Mouse (Mus musculus): ENCODE measurements around the gene Snx11.
A peak's percentile ranks its signal among the peaks of the same experiment; 100 is the strongest.
"Not testable (repeated sequence)": the region's sequence is repeated elsewhere in the genome, so short reads cannot be mapped to it uniquely, and the experiment has no call there.

Snx11 gene

GRCm38 (mm10) chr11:96795491-96795890 lies 18.1 kb upstream of the Snx11 start:
- no peak for DNase-seq

GRCm38 (mm10) chr11:96790681-96791080 lies 13.3 kb upstream of the Snx11 start:
- DNase-seq = no peak

GRCm38 (mm10) chr11:96789990-96790389 lies 12.6 kb upstream of the Snx11 start:
- no peak for DNase-seq

GRCm38 (mm10) chr11:96788871-96789795 lies 11.8 kb upstream of the Snx11 start, which contains the start of gene Cbx1:
Gene Cbx1 (plus strand): TSS chr11:96789127.
- DNase-seq = peak; percentile 90 to 93

GRCm38 (mm10) chr11:96786731-96787450 lies 9.5 kb upstream of the Snx11 start:
- DNase-seq = no peak

GRCm38 (mm10) chr11:96784847-96785246 lies 7.5 kb upstream of the Snx11 start:
- DNase-seq = peak; percentile 66 to 86

GRCm38 (mm10) chr11:96781425-96781824 lies 4.1 kb upstream of the Snx11 start:
- DNase-seq = no peak

GRCm38 (mm10) chr11:96780306-96780705 lies 2.9 kb upstream of the Snx11 start:
- DNase-seq = no peak

- not testable (repeated sequence) for DNase-seq
Observed at GRCm38 (mm10) chr11:96778061-96778627, 785 bp upstream of the Snx11 start.

GRCm38 (mm10) chr11:96776068-96776467 lies 1.3 kb downstream of the Snx11 start:
- no peak for DNase-seq

- no peak for DNase-seq
Observed at GRCm38 (mm10) chr11:96775665-96776064, 1.7 kb downstream of the Snx11 start.

GRCm38 (mm10) chr11:96775063-96775462 lies 2.3 kb downstream of the Snx11 start:
- no peak for DNase-seq

GRCm38 (mm10) chr11:96774536-96774935 lies 2.8 kb downstream of the Snx11 start:
- DNase-seq = no peak

GRCm38 (mm10) chr11:96772413-96772812 lies 4.9 kb downstream of the Snx11 start:
- no peak for DNase-seq

GRCm38 (mm10) chr11:96771274-96771975 lies 5.9 kb downstream of the Snx11 start:
- DNase-seq = no peak

GRCm38 (mm10) chr11:96768240-96768639 lies 9.1 kb downstream of the Snx11 start:
- DNase-seq = no peak

GRCm38 (mm10) chr11:96767096-96767495 lies 10.3 kb downstream of the Snx11 start:
- no peak for DNase-seq

GRCm38 (mm10) chr11:96766555-96766954 lies 10.8 kb downstream of the Snx11 start:
- DNase-seq = no peak

- DNase-seq = no peak
Observed at GRCm38 (mm10) chr11:96765645-96766044, 11.7 kb downstream of the Snx11 start.

GRCm38 (mm10) chr11:96764511-96765350 lies 12.6 kb downstream of the Snx11 start:
- no peak for DNase-seq

- DNase-seq = peak; percentile 79 to 85
Observed at GRCm38 (mm10) chr11:96762742-96763470, 14.5 kb downstream of the Snx11 start.

Data from cerebellum, postnatal 25 days (tissue).